Mouse (Mus musculus): Measurements from ENCODE around the gene Cep41.

The Cep41 gene

DNA sequence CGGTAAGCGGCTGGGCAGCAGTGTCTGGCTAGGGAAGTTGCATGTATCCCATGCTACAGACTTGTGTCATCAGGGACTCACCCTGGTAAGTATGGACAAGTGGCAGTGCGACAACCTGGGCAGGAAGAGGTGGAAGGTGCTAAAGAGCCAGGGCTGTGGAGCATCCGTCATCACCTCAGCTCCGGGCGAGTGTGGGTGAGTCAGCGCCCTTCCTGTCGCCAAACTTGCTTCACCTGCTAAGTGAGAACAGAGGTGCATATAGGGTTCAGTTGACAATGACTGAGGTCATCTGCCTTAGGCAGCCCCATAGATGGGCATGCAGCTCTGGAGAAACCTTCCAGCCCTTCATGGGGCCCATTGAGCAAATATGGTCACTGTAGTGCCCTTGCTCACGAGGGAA, 68.8 kb downstream of the Cep41 start:
- no peak for DNase-seq (ENCODE audit: low spot score)

DNA sequence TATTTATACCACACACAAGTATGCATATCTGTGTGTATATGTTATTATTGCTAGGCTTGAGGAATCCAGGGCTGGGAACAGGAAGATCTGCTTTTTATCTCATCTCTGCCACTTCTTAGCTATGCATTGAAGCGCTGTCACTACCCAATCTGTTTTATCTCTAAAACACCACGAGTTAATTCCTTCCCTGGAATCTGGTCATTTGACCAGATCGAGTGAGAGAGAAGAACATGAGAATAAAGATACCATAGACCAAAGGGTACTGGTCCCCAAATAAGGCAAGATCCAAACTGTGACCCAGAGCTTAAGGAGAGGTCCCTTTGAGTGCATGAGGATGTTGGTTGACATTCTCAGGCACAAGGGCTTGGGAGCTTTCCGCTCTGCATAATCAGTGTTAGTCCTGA, 71.6 kb downstream of the Cep41 start:
- DNase-seq (ENCODE audit: low spot score) = no peak

DNA sequence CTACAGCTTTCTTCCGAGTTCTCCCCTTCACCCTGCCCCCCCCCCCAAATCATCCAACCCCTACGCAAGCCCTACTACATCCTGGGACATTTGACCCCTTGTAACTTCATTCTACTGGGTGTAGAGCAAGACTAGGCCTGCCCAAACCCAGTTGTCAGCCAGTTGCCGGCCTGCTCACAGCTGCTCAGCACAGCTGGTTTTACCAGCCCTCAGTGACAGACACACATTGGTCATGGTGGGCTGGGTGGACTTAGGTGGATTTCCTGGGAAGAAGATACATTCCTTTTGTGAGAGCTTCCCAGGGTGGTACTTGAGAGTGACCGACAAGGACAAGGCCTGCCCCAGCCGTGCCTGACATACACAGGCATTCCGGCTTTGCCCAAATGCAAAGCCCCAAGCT, 72.6 kb downstream of the Cep41 start:
- DNase-seq (ENCODE audit: low spot score) = no peak

DNA sequence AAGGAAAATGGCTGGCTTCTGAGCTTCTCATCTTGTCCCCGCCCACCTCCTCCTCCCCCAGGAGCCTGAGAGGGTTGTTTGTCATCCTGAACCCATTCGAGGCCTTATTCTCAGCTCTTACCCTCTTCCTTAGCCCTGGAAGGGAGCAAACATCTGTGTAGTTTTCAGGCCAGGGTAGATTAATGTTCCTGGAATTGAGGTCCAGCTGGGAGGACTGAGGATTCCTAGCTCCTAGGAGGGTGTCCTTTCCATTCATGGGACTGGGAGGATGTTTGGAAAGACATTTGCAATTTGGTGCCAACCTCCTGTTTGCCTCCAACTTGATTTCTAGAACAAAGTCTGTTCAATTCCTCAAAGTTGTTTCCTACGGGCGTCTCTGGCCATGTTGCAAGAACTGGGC, 73.0 kb downstream of the Cep41 start:
- DNase-seq (ENCODE audit: low spot score) = no peak

DNA sequence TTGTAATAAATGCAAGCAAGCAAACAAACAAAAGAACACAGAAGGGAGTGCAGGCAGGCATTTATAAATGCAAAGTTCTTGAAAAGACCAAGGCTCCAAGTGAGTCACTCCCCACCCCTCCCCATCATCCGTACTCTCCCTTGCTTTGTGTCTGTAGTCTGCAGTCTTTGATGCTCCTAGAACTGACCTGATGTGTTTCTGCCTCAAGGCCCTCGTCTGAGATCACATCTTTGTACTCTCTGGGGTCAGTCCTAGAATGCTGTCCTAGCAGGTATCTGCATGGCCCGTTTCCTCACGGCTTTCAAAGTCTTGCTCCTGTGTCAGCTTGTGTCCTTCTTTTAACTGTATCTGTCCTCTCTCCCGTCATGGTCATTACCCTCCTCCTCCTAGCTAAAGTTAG, 73.9 kb downstream of the Cep41 start:
- no peak for DNase-seq (ENCODE audit: low spot score)

DNA sequence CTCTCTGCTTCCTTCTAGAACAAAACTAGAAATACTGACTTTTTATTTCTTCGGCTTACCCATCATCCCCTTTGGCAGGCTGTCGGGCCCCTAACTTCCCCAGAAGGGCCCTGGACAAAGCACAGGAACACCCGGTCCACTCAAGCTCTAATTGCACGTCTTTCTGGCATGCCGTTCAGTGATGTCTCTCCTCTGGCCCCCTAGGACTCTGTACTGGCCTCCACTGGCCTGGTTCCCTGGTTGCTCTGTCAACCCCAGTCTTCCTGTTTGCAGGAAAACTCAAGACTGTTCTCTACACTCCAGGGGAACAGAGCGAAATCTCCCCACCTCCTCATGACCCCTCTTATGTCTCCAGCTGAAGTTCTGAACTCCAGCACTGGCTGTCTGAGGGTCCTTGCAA, 74.8 kb downstream of the Cep41 start:
- no peak for DNase-seq (ENCODE audit: low spot score)

DNA sequence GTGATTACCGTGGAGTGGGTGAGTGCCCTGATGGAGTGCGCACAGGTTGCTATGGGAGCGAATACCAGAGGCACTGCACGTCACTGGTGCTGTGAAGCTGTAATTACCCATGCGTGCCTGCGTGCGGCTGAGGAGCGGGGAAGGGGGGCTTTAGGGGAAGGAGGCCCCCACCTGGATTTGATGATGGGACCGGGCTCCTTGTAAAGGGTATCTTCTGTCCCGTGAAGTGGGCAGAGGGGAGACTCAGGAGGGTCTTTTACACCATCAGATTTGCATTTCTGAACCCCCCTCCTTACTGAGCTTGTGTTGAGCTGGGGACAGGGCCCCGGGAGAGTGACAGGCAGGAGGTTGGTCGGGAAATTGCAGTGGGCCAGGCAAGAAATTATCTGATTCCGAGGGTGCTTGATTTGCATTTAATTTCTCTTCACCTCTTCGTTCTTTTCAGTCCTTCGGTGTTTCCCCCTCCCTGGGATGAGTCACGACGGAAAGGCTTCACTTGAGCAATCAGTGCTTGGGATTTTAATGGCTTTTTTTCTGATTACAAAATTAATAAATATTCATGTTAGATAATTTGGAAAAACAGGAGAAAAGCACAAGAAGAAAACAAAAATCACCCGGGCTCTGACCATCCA, 75.5 kb downstream of the Cep41 start:
- no peak for DNase-seq (ENCODE audit: low spot score)

DNA sequence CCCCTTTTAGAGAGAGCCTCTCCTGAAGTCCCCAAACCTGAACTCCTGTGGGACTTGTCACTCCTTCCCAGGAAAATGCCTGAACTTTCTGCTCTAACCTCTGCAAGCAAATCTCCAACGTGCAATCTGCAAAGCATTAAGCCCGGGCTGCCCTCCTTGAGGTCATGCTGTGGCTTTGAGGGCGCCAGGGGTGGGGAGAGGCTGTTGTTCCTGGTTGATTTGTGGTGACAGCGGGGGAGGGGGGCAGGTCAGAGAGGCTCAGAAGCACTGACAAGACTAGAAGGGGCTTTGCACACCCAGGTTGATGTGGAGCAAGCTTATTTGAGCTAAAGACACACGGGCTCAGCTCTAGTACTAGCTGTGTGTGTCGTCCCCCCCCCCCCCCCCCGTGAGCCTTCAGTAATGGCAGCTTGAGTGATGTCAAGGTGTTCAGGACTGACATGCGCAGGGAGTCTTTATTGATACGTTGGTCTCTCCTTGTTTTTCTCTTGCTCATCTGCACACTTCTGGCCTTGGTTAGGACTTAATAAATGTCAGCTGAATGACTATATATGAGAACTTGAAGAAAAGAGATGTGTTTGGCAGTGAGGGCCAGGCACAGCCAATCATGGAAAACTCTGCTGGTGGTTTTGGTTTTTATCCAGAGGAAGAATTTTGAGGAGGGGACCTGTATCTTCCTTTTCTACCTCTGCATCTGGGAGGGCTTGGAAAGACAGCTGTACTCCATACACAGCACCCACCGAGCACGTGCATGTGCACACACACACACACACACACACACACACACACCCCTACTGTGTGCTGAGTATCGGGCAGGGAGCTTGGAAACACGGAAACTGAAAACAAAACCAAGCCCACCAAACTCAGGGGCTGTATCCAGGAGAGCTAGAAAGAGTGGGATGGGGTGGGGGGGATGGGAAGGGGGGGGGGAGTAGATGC, 76.3 kb downstream of the Cep41 start:
- no peak for DNase-seq (ENCODE audit: low spot score)

DNA sequence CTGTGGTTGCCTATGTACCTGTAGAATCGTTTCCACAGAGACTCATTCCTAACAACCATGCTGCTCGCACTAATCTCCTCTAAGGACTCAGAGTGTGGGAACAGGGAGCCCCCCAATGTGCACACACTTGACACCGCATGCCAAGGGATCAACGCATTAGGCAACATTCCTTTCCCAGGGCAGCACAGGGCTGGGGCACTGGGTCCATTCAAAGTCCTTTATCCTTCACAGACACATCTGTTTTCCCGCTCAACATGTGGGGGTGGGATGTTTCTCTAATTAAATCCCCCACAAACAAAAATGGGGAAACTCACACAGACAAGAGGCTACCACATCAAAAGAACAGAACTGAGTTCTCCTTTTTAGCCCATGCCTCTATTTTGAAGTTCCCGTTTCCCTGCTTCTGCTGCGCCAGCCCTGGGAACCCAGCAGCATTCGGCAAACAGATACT, 77.0 kb downstream of the Cep41 start:
- no peak for DNase-seq (ENCODE audit: low spot score)

DNA sequence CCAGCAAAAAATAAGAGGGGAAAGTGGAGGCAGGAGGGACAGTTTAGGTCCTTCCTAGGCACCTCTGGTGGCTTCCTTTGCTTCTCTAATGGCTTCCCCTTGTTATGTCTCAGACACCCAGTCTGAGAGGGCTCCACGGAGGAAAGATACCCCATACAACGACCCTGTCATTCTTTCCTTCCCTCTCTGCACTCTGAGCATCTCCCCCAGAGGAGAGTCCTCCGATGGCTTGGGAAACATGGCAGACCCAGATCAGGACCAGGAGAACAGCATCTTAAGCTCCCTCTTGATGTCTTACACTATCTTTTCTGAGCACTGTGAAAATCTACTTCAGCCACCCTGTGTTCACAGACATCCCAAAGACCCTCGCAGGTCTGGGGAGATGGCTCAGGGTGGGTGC, 77.8 kb downstream of the Cep41 start:
- DNase-seq (ENCODE audit: low spot score) = no peak

DNA sequence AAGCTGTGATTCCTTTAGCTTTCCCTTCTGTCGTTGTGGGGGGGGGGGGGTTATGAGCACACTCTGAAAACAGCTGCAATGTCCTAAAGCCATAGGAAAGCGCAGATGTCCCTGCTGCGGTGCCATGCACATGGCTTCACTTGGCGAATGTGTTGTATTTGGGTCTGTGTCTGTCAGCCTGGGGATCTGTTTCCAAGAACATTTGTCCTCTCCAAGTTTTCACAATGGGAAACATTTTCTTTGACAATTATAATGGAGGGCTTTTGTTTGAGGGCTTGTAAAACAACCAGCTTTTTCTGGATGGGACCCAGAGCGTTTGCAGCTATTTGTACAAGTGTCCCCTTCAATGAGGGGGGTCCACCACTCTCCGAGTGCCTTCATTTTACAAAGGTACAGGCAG, 79.3 kb downstream of the Cep41 start:
- no peak for DNase-seq (ENCODE audit: low spot score)

DNA sequence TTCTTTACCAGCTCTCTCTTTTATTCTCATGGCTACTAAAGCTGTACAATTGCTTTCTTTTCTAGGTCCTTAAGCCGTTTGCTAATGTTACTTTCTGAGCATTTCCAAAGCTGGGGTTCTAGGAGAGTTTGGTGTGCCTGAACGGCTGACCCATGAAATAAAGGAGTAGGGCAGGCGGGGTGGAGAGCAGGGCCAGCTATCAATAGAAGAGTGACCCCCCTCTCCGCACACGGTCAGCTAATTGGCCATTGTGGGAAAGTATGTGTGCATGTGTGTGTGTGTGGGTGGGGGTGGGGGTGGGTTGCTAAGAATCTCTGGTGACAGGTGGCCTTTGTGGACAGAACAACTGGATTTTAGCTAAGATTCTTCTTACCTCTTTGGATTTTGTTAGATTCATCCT, 82.3 kb downstream of the Cep41 start:
- DNase-seq (ENCODE audit: low spot score) = no peak

DNA sequence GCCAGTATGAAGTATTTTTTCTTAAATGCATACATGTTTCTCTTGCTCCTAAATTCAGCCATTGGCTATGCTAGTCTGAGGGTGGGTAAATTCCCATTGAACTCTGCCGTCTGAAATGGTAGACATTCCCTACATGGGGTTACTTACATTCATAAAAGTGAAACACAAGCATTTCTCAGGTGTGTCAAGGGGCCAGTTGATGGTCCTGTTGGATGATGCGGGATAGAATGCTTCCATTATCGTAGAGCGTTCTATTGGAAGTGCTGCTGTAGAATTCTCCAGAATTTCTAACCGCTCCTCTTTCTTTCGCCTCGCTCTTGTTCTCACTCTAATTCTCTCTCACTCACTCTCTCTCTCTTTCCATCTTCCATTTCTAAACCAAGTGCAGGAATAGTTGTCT, 82.8 kb downstream of the Cep41 start, which contains the start of gene Cpa5:
Cpa5 (plus strand) TSS at position 301 of the 400 bp plus-strand sequence.
- DNase-seq (ENCODE audit: low spot score) = no peak

DNA sequence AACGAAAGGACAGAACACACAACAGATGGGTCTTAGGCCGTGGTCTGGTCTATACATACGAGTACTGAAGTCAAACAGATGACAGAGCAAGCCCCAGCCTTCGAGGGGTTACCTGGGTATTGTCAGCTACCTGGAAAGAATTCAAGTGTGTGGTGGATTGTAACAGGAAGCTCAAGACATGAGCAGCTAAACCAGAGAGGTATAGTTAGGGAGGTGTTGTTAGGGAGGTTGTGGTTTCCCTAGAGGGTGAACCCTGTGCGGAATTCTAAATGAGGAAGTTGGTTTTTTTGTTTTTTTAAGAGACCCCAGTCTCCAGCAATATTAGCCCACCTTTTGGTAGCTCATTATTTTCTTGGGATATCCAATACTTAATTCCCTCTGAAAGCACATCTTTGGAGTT, 87.9 kb downstream of the Cep41 start:
- DNase-seq (ENCODE audit: low spot score) = no peak

DNA sequence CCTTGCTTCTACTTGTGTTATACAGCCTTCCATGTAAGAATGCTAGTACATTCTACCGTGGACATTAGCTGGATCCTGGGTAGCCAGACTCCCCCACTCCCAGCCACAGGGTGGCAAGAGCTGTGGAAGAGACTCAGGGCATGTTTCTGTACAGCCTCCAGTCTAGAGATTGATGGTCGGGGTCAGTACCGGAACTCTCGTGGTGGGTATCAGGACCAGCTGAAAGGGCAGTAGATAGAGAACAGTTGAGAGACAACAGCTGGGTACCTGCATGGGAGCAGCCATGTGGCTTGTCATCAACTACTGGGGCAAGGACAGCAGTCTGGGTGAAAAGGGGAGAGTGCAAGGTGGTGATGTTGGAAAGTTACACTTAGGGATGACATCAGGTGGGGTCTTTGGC, 88.4 kb downstream of the Cep41 start:
- no peak for DNase-seq (ENCODE audit: low spot score)

DNA sequence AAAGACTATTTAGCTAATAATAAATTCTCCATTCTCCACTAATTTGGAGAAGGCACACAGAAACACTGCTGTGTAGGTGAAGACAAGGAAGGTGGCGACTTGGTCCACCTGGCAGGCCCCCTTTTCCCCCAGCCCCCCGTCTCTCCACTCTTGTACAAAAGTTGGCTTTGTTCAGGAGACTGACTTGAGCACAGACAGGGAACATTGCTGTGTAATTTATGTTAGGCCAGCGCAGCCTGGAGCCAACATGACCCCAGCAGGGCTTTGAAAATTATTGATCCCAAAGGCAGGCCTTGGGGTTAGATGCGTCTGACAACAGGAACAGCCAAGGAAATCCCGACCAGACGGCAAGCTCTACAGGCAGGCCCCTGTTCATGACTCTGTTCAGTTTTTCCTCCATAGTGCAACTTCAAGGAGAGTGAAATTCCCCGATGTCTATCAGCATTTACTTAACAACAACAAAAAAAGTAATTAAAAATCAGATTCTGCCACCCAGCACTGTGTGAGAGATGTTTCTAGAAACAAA, 89.1 kb downstream of the Cep41 start:
- DNase-seq (ENCODE audit: low spot score) = no peak
